Mouse (Mus musculus): ENCODE measurements around the gene Rtn4rl1. TPM values are rescaled to one million over a fixed set of nuclear protein-coding genes. Genes with fewer than 3 reads are reported as not detected.

Gene Rtn4rl1
- polyA plus RNA-seq, 1 experiment from 2014 or later = 2.0 TPM

- H3K27ac ChIP-seq (ENCODE audit: low read depth) = no peak overlapping the region
- 67% methylated on average over 13 of the region's 13 CpGs for WGBS
Observed at GRCm38 (mm10) chr11:75240158-75240934, 46.8 kb downstream of the Rtn4rl1 start.

DNA sequence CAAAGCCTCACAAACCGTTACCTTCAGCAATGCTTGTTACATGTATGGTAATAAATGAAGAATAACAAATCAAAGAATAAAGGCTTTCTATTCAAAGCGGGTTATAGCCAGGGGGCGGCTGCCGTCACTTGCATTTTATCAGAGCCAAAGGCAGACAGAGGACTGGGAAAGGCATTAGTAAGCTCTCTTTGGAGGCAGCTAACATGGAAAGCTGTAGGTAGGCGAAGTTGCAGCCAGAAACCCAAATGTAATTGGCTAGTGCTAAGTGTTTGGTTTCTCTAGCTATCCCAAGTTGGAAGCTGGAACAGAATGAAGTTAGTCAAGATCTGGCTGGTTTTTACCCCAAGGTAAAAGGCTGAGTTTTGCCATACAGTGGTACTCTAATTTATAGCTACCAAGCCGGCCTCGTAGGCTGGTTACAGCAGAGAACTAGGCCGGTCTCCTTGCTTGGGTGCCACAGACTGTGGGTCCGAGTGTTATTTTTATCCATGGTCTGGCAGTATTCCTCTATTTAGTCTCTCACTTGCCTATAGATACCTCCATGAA, 49.2 kb downstream of the Rtn4rl1 start:
- no peaks in the 10 kb centered on the region for H3K27me3 ChIP-seq (replicated peaks; ENCODE audit: control insufficient read depth, insufficient read depth, low read length)
- H3K27ac ChIP-seq (ENCODE audit: low read depth) = no peak overlapping the region
- H3K4me1 ChIP-seq (replicated peaks; ENCODE audit: control insufficient read depth, insufficient read depth, low read length) = 0 out of 2 replicates have a peak, but pooled peaks cover 5% of the 10 kb centered on the region
- no peak overlapping the region for H3K4me2 ChIP-seq (ENCODE audit: low read length)
- no peaks in the 10 kb centered on the region for H3K9me3 ChIP-seq (ENCODE audit: control insufficient read depth, low read length)
- H3K4me3 ChIP-seq (ENCODE audit: low read depth, low read length) = no peak overlapping the region
- DNase-seq (ENCODE audit: low spot score) (no peak), ATAC-seq (replicated peaks; ENCODE audit: low FRiP score, low TSS enrichment, low read depth) (no peak)
- 86% methylated on average over 9 of the region's 9 CpGs for WGBS
- no peaks in the 10 kb centered on the region for H3K36me3 ChIP-seq (ENCODE audit: control insufficient read depth, insufficient read depth, low read length)
- no peak overlapping the region for H3K9ac ChIP-seq (ENCODE audit: low read length)

More at GRCm38 (mm10) chr11:75240158-75240934, 46.8 kb downstream of the Rtn4rl1 start:
- Histone ChIP-seq H3K4me1 (replicated peaks; ENCODE audit: control insufficient read depth, insufficient read depth, low read length) (no peaks in the 10 kb centered on the region), H3K4me3 (ENCODE audit: low read depth, low read length) (no peak overlapping the region), H3K36me3 (ENCODE audit: control insufficient read depth, insufficient read depth, low read length) (no peaks in the 10 kb centered on the region), H3K4me2 (ENCODE audit: low read length) (no peak overlapping the region), H3K27me3 (replicated peaks; ENCODE audit: control insufficient read depth, insufficient read depth, low read length) (peaks cover 2% of the 10 kb centered on the region), H3K9ac (ENCODE audit: low read length) (no peak overlapping the region), H3K9me3 (ENCODE audit: control insufficient read depth, low read length) (no peaks in the 10 kb centered on the region)
- DNase-seq (ENCODE audit: low spot score) (no peak), ATAC-seq (replicated peaks; ENCODE audit: low FRiP score, low TSS enrichment, low read depth) (no peak)

- H3K27me3 ChIP-seq (replicated peaks; ENCODE audit: control insufficient read depth, insufficient read depth, low read length) = no peaks in the 10 kb centered on the region
- H3K9me3 ChIP-seq (ENCODE audit: control insufficient read depth, low read length) = no peaks in the 10 kb centered on the region
- no peak overlapping the region for H3K4me2 ChIP-seq (ENCODE audit: low read length)
- no peak overlapping the region for H3K4me3 ChIP-seq (ENCODE audit: low read depth, low read length)
- ATAC-seq (replicated peaks; ENCODE audit: low FRiP score, low TSS enrichment, low read depth) = no peak
- no peak overlapping the region for H3K27ac ChIP-seq (ENCODE audit: low read depth)
- WGBS = 85% methylated on average over 11 of the region's 11 CpGs
- H3K4me1 ChIP-seq (replicated peaks; ENCODE audit: control insufficient read depth, insufficient read depth, low read length) = 0 out of 2 replicates have a peak, but pooled peaks cover 5% of the 10 kb centered on the region
- DNase-seq (ENCODE audit: low spot score) = no peak
- no peaks in the 10 kb centered on the region for H3K36me3 ChIP-seq (ENCODE audit: control insufficient read depth, insufficient read depth, low read length)
- H3K9ac ChIP-seq (ENCODE audit: low read length) = no peak overlapping the region
Observed at GRCm38 (mm10) chr11:75244368-75245275, 51.0 kb downstream of the Rtn4rl1 start.

- no peak for DNase-seq (ENCODE audit: low spot score)
- H3K4me2 ChIP-seq (ENCODE audit: low read length) = no peak overlapping the region
- H3K27ac ChIP-seq (ENCODE audit: low read depth) = no peak overlapping the region
Observed at GRCm38 (mm10) chr11:75245372-75246330, 52.1 kb downstream of the Rtn4rl1 start.

GRCm38 (mm10) chr11:75246589-75246988, 53.0 kb downstream of the Rtn4rl1 start:
- H3K27me3 ChIP-seq (replicated peaks; ENCODE audit: control insufficient read depth, insufficient read depth, low read length) = no peaks in the 10 kb centered on the region
- no peak overlapping the region for H3K27ac ChIP-seq (ENCODE audit: low read depth)
- H3K4me2 ChIP-seq (ENCODE audit: low read length) = no peak overlapping the region
- H3K36me3 ChIP-seq (ENCODE audit: control insufficient read depth, insufficient read depth, low read length) = no peaks in the 10 kb centered on the region
- no peak overlapping the region for H3K9ac ChIP-seq (ENCODE audit: low read length)
- no peak overlapping the region for H3K4me3 ChIP-seq (ENCODE audit: low read depth, low read length)
- ATAC-seq (replicated peaks; ENCODE audit: low FRiP score, low TSS enrichment, low read depth) (no peak), DNase-seq (ENCODE audit: low spot score) (no peak)
- H3K9me3 ChIP-seq (ENCODE audit: control insufficient read depth, low read length) = no peaks in the 10 kb centered on the region
- 0 out of 2 replicates have a peak, but pooled peaks cover 5% of the 10 kb centered on the region for H3K4me1 ChIP-seq (replicated peaks; ENCODE audit: control insufficient read depth, insufficient read depth, low read length)
- 77% methylated on average over 8 of the region's 8 CpGs for whole genome bisulfite sequencing

More at GRCm38 (mm10) chr11:75245372-75246330, 52.1 kb downstream of the Rtn4rl1 start:
- 48% methylated on average over 16 of the region's 16 CpGs for WGBS
- no peaks in the 10 kb centered on the region for H3K27me3 ChIP-seq (replicated peaks; ENCODE audit: control insufficient read depth, insufficient read depth, low read length)
- ATAC-seq (replicated peaks; ENCODE audit: low FRiP score, low TSS enrichment, low read depth) = 0 out of 2 replicates have a peak, but pooled peaks have one; percentile 28
- no peaks in the 10 kb centered on the region for H3K9me3 ChIP-seq (ENCODE audit: control insufficient read depth, low read length)
- no peak overlapping the region for H3K9ac ChIP-seq (ENCODE audit: low read length)
- no peaks in the 10 kb centered on the region for H3K36me3 ChIP-seq (ENCODE audit: control insufficient read depth, insufficient read depth, low read length)
- H3K4me3 ChIP-seq (ENCODE audit: low read depth, low read length) = no peak overlapping the region
- H3K4me1 ChIP-seq (replicated peaks; ENCODE audit: control insufficient read depth, insufficient read depth, low read length) = 0 out of 2 replicates have a peak, but pooled peaks cover 5% of the 10 kb centered on the region

DNA sequence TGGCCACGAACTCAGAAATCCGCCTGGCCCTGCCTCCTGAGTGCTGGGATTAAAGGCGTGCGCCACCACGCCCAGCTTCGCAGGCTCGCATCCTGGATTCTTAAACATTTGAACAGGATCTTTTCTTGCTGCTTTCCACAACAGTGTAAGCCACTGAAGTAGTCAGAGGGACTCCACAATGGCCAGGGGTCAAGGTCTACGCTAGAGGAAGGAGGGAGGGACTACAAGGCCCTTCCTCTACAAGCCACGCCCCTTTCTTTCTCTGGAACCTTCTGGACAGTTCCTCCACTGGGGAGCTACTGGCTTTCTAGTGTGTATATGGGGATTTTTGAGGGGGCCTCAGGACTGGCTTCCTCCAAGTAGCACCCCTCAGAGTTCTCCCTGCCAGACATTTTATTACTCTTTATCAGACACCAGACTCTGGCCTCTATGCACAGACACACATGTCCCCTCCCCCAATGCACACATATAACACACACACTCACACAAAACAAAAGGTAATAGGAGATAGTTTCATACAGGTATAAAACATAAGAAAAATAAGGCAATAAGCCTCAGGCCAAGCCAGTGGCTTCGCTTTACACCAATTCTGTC, 53.7 kb downstream of the Rtn4rl1 start:
- Histone ChIP-seq H3K36me3 (ENCODE audit: control insufficient read depth, insufficient read depth, low read length) (no peaks in the 10 kb centered on the region), H3K9me3 (ENCODE audit: control insufficient read depth, low read length) (no peaks in the 10 kb centered on the region), H3K9ac (ENCODE audit: low read length) (no peak overlapping the region), H3K4me3 (ENCODE audit: low read depth, low read length) (no peak overlapping the region), H3K4me1 (replicated peaks; ENCODE audit: control insufficient read depth, insufficient read depth, low read length) (0 out of 2 replicates have a peak, but pooled peaks cover 5% of the 10 kb centered on the region), H3K27ac (ENCODE audit: low read depth) (0 out of 2 replicates have a peak overlapping the region, but pooled peaks have one; percentile 7), H3K4me2 (ENCODE audit: low read length) (no peak overlapping the region), H3K27me3 (replicated peaks; ENCODE audit: control insufficient read depth, insufficient read depth, low read length) (no peaks in the 10 kb centered on the region)
- ATAC-seq (replicated peaks; ENCODE audit: low FRiP score, low TSS enrichment, low read depth) (peak; percentile 67; the same call in 1 of the 2 replicates), DNase-seq (ENCODE audit: low spot score) (no peak)
- WGBS = 84% methylated on average over 10 of the region's 10 CpGs

GRCm38 (mm10) chr11:75249588-75249987, 56.0 kb downstream of the Rtn4rl1 start:
- no peaks in the 10 kb centered on the region for H3K27me3 ChIP-seq (replicated peaks; ENCODE audit: control insufficient read depth, insufficient read depth, low read length)
- H3K9me3 ChIP-seq (ENCODE audit: control insufficient read depth, low read length) = no peaks in the 10 kb centered on the region
- H3K4me2 ChIP-seq (ENCODE audit: low read length) = no peak overlapping the region
- ATAC-seq (replicated peaks; ENCODE audit: low FRiP score, low TSS enrichment, low read depth) (no peak), DNase-seq (ENCODE audit: low spot score) (no peak)
- no peak overlapping the region for H3K9ac ChIP-seq (ENCODE audit: low read length)
- no peaks in the 10 kb centered on the region for H3K36me3 ChIP-seq (ENCODE audit: control insufficient read depth, insufficient read depth, low read length)
- H3K27ac ChIP-seq (ENCODE audit: low read depth) = no peak overlapping the region
- peaks cover 10% of the 10 kb centered on the region for H3K4me1 ChIP-seq (replicated peaks; ENCODE audit: control insufficient read depth, insufficient read depth, low read length)
- H3K4me3 ChIP-seq (ENCODE audit: low read depth, low read length) = no peak overlapping the region
- 83% methylated on average over 9 of the region's 9 CpGs for WGBS
